In genomic region chr11:114769911-114770310, GRCm38 (mm10) we compare ENCODE assay signal across 28 mouse cellular contexts. TPM values are rescaled to one million over a fixed set of nuclear protein-coding genes. Genes with fewer than 3 reads are reported as not detected.
DNase-seq lines count a peak whose midpoint lies in the region; ATAC-seq and TF ChIP-seq lines count a peak whose summit lies in the region.
"Had no signal": no experiment of that assay in that cellular context is flagged by ENCODE, and none has a peak within 500 bp of the region (broad histone marks: within the 10 kb centered on the region; RNA-seq: fewer than 3 reads in every experiment).

No protein-coding gene starts in this region.

- H3K4me3 ChIP-seq in lung, embryonic 14.5 days (ENCODE audit: low read depth, low read length), result no peak overlapping the region
- H3K4me3 ChIP-seq in lung, postnatal 0 days (ENCODE audit: low read depth, low read length), result no peak overlapping the region
- no peak overlapping the region for H3K4me3 ChIP-seq in stomach, embryonic 14.5 days (ENCODE audit: low read depth, low read length)
- H3K4me3 ChIP-seq in stomach, postnatal 0 days (ENCODE audit: low read depth, low read length), result no peak overlapping the region
- no peak overlapping the region for H3K4me3 ChIP-seq in hindbrain, embryonic 11.5 days (ENCODE audit: low read depth, low read length)
- H3K4me3 ChIP-seq in midbrain, postnatal 0 days (ENCODE audit: low read depth, low read length), result no peak overlapping the region
- H3K4me3 ChIP-seq: heart, embryonic 12.5 days; liver, embryonic 13.5 days; lung, embryonic 15.5 days; midbrain, embryonic 12.5 days; stomach, embryonic 15.5 days had no signal

- WGBS in lung, embryonic 14.5 days, result 41% methylated on average over 6 of the region's 6 CpGs
- 36% methylated on average over 6 of the region's 6 CpGs for WGBS in lung, postnatal 0 days
- 48% methylated on average over 6 of the region's 6 CpGs for WGBS in stomach, embryonic 14.5 days
- 43% methylated on average over 6 of the region's 6 CpGs for WGBS in stomach, postnatal 0 days
- WGBS in hindbrain, embryonic 11.5 days, result 40% methylated on average over 6 of the region's 6 CpGs
- 41% methylated on average over 6 of the region's 6 CpGs for WGBS in midbrain, postnatal 0 days

- peak; percentile 33; the same call in 1 of the 2 replicates for ATAC-seq in lung, embryonic 14.5 days (ENCODE audit: insufficient read depth)
- no peak for ATAC-seq in lung, postnatal 0 days
- peak; percentile 40; the same call in 1 of the 2 replicates for ATAC-seq in stomach, embryonic 14.5 days (ENCODE audit: insufficient number of reproducible peaks, insufficient read depth, low FRiP score, low read depth)
- ATAC-seq in stomach, postnatal 0 days (ENCODE audit: low FRiP score, low TSS enrichment), result no peak
- ATAC-seq in hindbrain, embryonic 11.5 days (ENCODE audit: low FRiP score), result no peak
- ATAC-seq in midbrain, postnatal 0 days (ENCODE audit: low FRiP score), result 0 out of 2 replicates have a peak, but pooled peaks have one; percentile 23
- ATAC-seq in cerebellum, adult (ENCODE audit: insufficient number of reproducible peaks, low FRiP score, low TSS enrichment), result no peak
- ATAC-seq: inflammation-experienced regulatory T-cells, adult 6 months had no signal

- H3K4me2 ChIP-seq in lung, embryonic 14.5 days, result no peak overlapping the region
- no peak overlapping the region for H3K4me2 ChIP-seq in lung, postnatal 0 days (replicated peaks; ENCODE audit: low read depth, low read length)
- no peak overlapping the region for H3K4me2 ChIP-seq in stomach, embryonic 14.5 days (replicated peaks; ENCODE audit: low read depth, low read length)
- no peak overlapping the region for H3K4me2 ChIP-seq in stomach, postnatal 0 days (replicated peaks; ENCODE audit: low read depth)
- no peak overlapping the region for H3K4me2 ChIP-seq in hindbrain, embryonic 11.5 days (replicated peaks; ENCODE audit: low read depth, low read length)
- H3K4me2 ChIP-seq in midbrain, postnatal 0 days (ENCODE audit: low read depth, low read length, poor library complexity, severe bottlenecking), result no peak overlapping the region
- H3K4me2 ChIP-seq: heart, embryonic 12.5 days; liver, embryonic 13.5 days; lung, embryonic 15.5 days; midbrain, embryonic 12.5 days; stomach, embryonic 15.5 days had no signal

- TF ChIP-seq CTCF in lung, embryonic 14.5 days (IDR thresholded peaks at IDR 0.05; ENCODE audit: low read depth), result no peak
- TF ChIP-seq CTCF in lung, postnatal 0 days (IDR thresholded peaks at IDR 0.05), result no peak
- no peak for TF ChIP-seq CTCF in stomach, postnatal 0 days (IDR thresholded peaks at IDR 0.05; ENCODE audit: low read depth)
- no peak for TF ChIP-seq CTCF in midbrain, postnatal 0 days (IDR thresholded peaks at IDR 0.05)

- DNase-seq in lung, embryonic 14.5 days, result peak; percentile 22
- DNase-seq in lung, postnatal 0 days (ENCODE audit: low spot score), result no peak
- no peak for DNase-seq in stomach, postnatal 0 days (ENCODE audit: low spot score)
- DNase-seq in hindbrain, embryonic 11.5 days (ENCODE audit: low spot score), result no peak
- DNase-seq in midbrain, postnatal 0 days (ENCODE audit: low spot score), result no peak
- no peak for DNase-seq in layer of hippocampus, postnatal 36 days
- DNase-seq: cerebellum, adult 11 months; embryo, embryonic 11 days; kidney, adult 8-10 months; kidney, postnatal 36 days; liver, embryonic 13.5 days; right cerebral cortex, postnatal 25 days had no signal

- H3K27me3 ChIP-seq in lung, embryonic 14.5 days (ENCODE audit: insufficient read depth, low read length), result peaks cover 4% of the 10 kb centered on the region; the same call in 1 of the 2 replicates
- 0 out of 2 replicates have a peak, but pooled peaks cover 3% of the 10 kb centered on the region for H3K27me3 ChIP-seq in lung, postnatal 0 days (replicated peaks; ENCODE audit: insufficient read depth, low read length)
- no peaks in the 10 kb centered on the region for H3K27me3 ChIP-seq in stomach, embryonic 14.5 days (ENCODE audit: control insufficient read depth, insufficient read depth, low read length)
- no peaks in the 10 kb centered on the region for H3K27me3 ChIP-seq in stomach, postnatal 0 days (ENCODE audit: control insufficient read depth, insufficient read depth, low read length)
- H3K27me3 ChIP-seq in hindbrain, embryonic 11.5 days (ENCODE audit: control insufficient read depth, insufficient read depth, low read length), result peaks cover 3% of the 10 kb centered on the region; the same call in 1 of the 2 replicates
- H3K27me3 ChIP-seq in midbrain, postnatal 0 days (ENCODE audit: insufficient read depth, low read length), result peaks cover 6% of the 10 kb centered on the region

- H3K27ac ChIP-seq in lung, embryonic 14.5 days (ENCODE audit: low read depth), result no peak overlapping the region
- no peak overlapping the region for H3K27ac ChIP-seq in lung, postnatal 0 days (ENCODE audit: low read length)
- no peak overlapping the region for H3K27ac ChIP-seq in stomach, embryonic 14.5 days (ENCODE audit: low read length)
- no peak overlapping the region for H3K27ac ChIP-seq in stomach, postnatal 0 days (replicated peaks)
- peak overlapping the region; percentile 7; the same call in 1 of the 2 replicates for H3K27ac ChIP-seq in hindbrain, embryonic 11.5 days (ENCODE audit: low read depth, low read length)
- no peak overlapping the region for H3K27ac ChIP-seq in midbrain, postnatal 0 days (ENCODE audit: low read depth, low read length)
- H3K27ac ChIP-seq: liver, embryonic 13.5 days; lung, embryonic 15.5 days; macrophage; midbrain, embryonic 12.5 days; stomach, embryonic 15.5 days had no signal

- no peaks in the 10 kb centered on the region for H3K9me3 ChIP-seq in lung, embryonic 14.5 days (ENCODE audit: low read depth, low read length)
- H3K9me3 ChIP-seq in lung, postnatal 0 days (ENCODE audit: low read length), result no peaks in the 10 kb centered on the region
- H3K9me3 ChIP-seq in stomach, embryonic 14.5 days (ENCODE audit: control insufficient read depth, low read depth, low read length), result no peaks in the 10 kb centered on the region
- no peaks in the 10 kb centered on the region for H3K9me3 ChIP-seq in stomach, postnatal 0 days (ENCODE audit: control insufficient read depth, low read length)
- H3K9me3 ChIP-seq in hindbrain, embryonic 11.5 days (ENCODE audit: control insufficient read depth, low read length), result no peaks in the 10 kb centered on the region
- H3K9me3 ChIP-seq in midbrain, postnatal 0 days (ENCODE audit: low read length), result no peaks in the 10 kb centered on the region
- H3K9me3 ChIP-seq: heart, embryonic 12.5 days; liver, embryonic 13.5 days; lung, embryonic 15.5 days; midbrain, embryonic 12.5 days; stomach, embryonic 15.5 days had no signal

- TF ChIP-seq EP300 in lung, postnatal 0 days (IDR thresholded peaks at IDR 0.05), result no peak
- no peak for TF ChIP-seq EP300 in stomach, postnatal 0 days (optimal IDR thresholded peaks at IDR 0.05)

- H3K9ac ChIP-seq in lung, embryonic 14.5 days, result no peak overlapping the region
- no peak overlapping the region for H3K9ac ChIP-seq in lung, postnatal 0 days (replicated peaks; ENCODE audit: low read depth)
- H3K9ac ChIP-seq in stomach, embryonic 14.5 days (replicated peaks; ENCODE audit: low read depth, low read length), result no peak overlapping the region
- H3K9ac ChIP-seq in stomach, postnatal 0 days (ENCODE audit: low read length), result no peak overlapping the region
- H3K9ac ChIP-seq in hindbrain, embryonic 11.5 days (ENCODE audit: low read depth, low read length), result no peak overlapping the region
- H3K9ac ChIP-seq in midbrain, postnatal 0 days (replicated peaks; ENCODE audit: low read length, poor library complexity, severe bottlenecking), result no peak overlapping the region
- H3K9ac ChIP-seq: heart, embryonic 12.5 days; liver, embryonic 13.5 days; lung, embryonic 15.5 days; midbrain, embryonic 12.5 days; stomach, embryonic 15.5 days had no signal

- H3K4me1 ChIP-seq in lung, embryonic 14.5 days (ENCODE audit: insufficient read depth), result peaks cover 5% of the 10 kb centered on the region
- H3K4me1 ChIP-seq in lung, postnatal 0 days (ENCODE audit: insufficient read depth, low read depth, low read length), result no peaks in the 10 kb centered on the region
- peaks cover 6% of the 10 kb centered on the region; the same call in 1 of the 2 replicates for H3K4me1 ChIP-seq in stomach, embryonic 14.5 days (ENCODE audit: control insufficient read depth, insufficient read depth, low read length)
- H3K4me1 ChIP-seq in stomach, postnatal 0 days (replicated peaks; ENCODE audit: control insufficient read depth, insufficient read depth), result no peaks in the 10 kb centered on the region
- H3K4me1 ChIP-seq in hindbrain, embryonic 11.5 days (replicated peaks; ENCODE audit: control insufficient read depth, insufficient read depth, low read length), result peaks cover 2% of the 10 kb centered on the region; the same call in 1 of the 2 replicates
- H3K4me1 ChIP-seq in midbrain, postnatal 0 days (ENCODE audit: insufficient read depth, low read length), result no peaks in the 10 kb centered on the region
- H3K4me1 ChIP-seq: heart, embryonic 12.5 days had no signal

- H3K36me3 ChIP-seq in lung, embryonic 14.5 days (ENCODE audit: insufficient read depth), result no peaks in the 10 kb centered on the region
- no peaks in the 10 kb centered on the region for H3K36me3 ChIP-seq in lung, postnatal 0 days (ENCODE audit: insufficient read depth, low read length)
- H3K36me3 ChIP-seq in stomach, embryonic 14.5 days (ENCODE audit: control insufficient read depth, insufficient read depth, low read length), result no peaks in the 10 kb centered on the region
- H3K36me3 ChIP-seq in stomach, postnatal 0 days (ENCODE audit: control insufficient read depth, insufficient read depth, low read length), result no peaks in the 10 kb centered on the region
- H3K36me3 ChIP-seq in hindbrain, embryonic 11.5 days (ENCODE audit: control insufficient read depth, insufficient read depth, low read length), result no peaks in the 10 kb centered on the region
- no peaks in the 10 kb centered on the region for H3K36me3 ChIP-seq in midbrain, postnatal 0 days (ENCODE audit: insufficient read depth, low read length)
- H3K36me3 ChIP-seq: heart, embryonic 12.5 days; liver, embryonic 13.5 days; lung, embryonic 15.5 days; midbrain, embryonic 12.5 days; stomach, embryonic 15.5 days had no signal

RNA-seq across cellular contexts. Expression of gene Kif19a, which starts 4.7 kb away (rescaled TPM):
- 0.29 TPM in 1 of 2 replicates, not detected in the other for polyA plus RNA-seq in lung, embryonic 14.5 days (2014; fragmentation: Nextera tagmentation; extraction: Ambion mirVana)
- polyA plus RNA-seq in lung, postnatal 0 days (2015; fragmentation: Nextera tagmentation; extraction: Ambion mirVana), result 0.54 and 0.74 TPM in 2 replicates
- polyA plus RNA-seq in stomach, embryonic 14.5 days (2014; fragmentation: Nextera tagmentation; extraction: Ambion mirVana), result 0.51 and 0.81 TPM in 2 replicates
- 0.35 and 0.58 TPM in 2 replicates for polyA plus RNA-seq in stomach, postnatal 0 days (2015; fragmentation: Nextera tagmentation; extraction: Ambion mirVana)
- polyA plus RNA-seq in hindbrain, embryonic 11.5 days (2014; fragmentation: Nextera tagmentation; extraction: Ambion mirVana), result 1.8 and 1.9 TPM in 2 replicates
- total RNA-seq in midbrain, postnatal 0 days (2014; rRNA removed), result 5.3 and 7.2 TPM in 2 replicates
- polyA plus RNA-seq in midbrain, postnatal 0 days (2015; fragmentation: Nextera tagmentation; extraction: Ambion mirVana), result 0.85 and 1.3 TPM in 2 replicates
- 1 to 10 TPM; 4.0 to 6.1 TPM for total RNA-seq in layer of hippocampus, postnatal 36 days (2021)
- total RNA-seq: granulocyte monocyte progenitor cell, adult 5-6 weeks had no signal

RNA-seq across cellular contexts. Expression of gene Btbd17, which starts 25.8 kb away (rescaled TPM):
- polyA plus RNA-seq in lung, embryonic 14.5 days (2014; fragmentation: Nextera tagmentation; extraction: Ambion mirVana), result 0.65 and 1.3 TPM in 2 replicates
- polyA plus RNA-seq in lung, postnatal 0 days (2015; fragmentation: Nextera tagmentation; extraction: Ambion mirVana), result 0.15 and 0.20 TPM in 2 replicates
- 0.98 and 1.6 TPM in 2 replicates for polyA plus RNA-seq in stomach, embryonic 14.5 days (2014; fragmentation: Nextera tagmentation; extraction: Ambion mirVana)
- 0.44 and 0.74 TPM in 2 replicates for polyA plus RNA-seq in stomach, postnatal 0 days (2015; fragmentation: Nextera tagmentation; extraction: Ambion mirVana)
- polyA plus RNA-seq in hindbrain, embryonic 11.5 days (2014; fragmentation: Nextera tagmentation; extraction: Ambion mirVana), result 39.2 and 46.2 TPM in 2 replicates
- total RNA-seq in midbrain, postnatal 0 days (2014; rRNA removed), result 46.9 and 68.2 TPM in 2 replicates
- 27.1 and 28.0 TPM in 2 replicates for polyA plus RNA-seq in midbrain, postnatal 0 days (2015; fragmentation: Nextera tagmentation; extraction: Ambion mirVana)
- total RNA-seq in layer of hippocampus, postnatal 36 days (2021), result 10 to 100 TPM; 24.1 to 24.6 TPM
- total RNA-seq: adrenal gland, adult 18-20 months; gastrocnemius, adult 8-10 months; heart, postnatal 25 days had no signal
- polyA plus RNA-seq: inflammation-experienced regulatory T-cells, adult 6 months; macrophage; thymus, postnatal 0 days had no signal

RNA-seq across cellular contexts. Expression of gene Gpr142, which starts 28.8 kb away (rescaled TPM):
- 0.28 TPM in 1 of 2 replicates, not detected in the other for polyA plus RNA-seq in lung, embryonic 14.5 days (2014; fragmentation: Nextera tagmentation; extraction: Ambion mirVana)
- not detected in 2 replicates for polyA plus RNA-seq in lung, postnatal 0 days (2015; fragmentation: Nextera tagmentation; extraction: Ambion mirVana)
- 0.23 and 0.39 TPM in 2 replicates for polyA plus RNA-seq in stomach, embryonic 14.5 days (2014; fragmentation: Nextera tagmentation; extraction: Ambion mirVana)
- 0.08 TPM in 1 of 2 replicates, not detected in the other for polyA plus RNA-seq in stomach, postnatal 0 days (2015; fragmentation: Nextera tagmentation; extraction: Ambion mirVana)
- polyA plus RNA-seq in hindbrain, embryonic 11.5 days (2014; fragmentation: Nextera tagmentation; extraction: Ambion mirVana), result 0.20 and 0.45 TPM in 2 replicates
- total RNA-seq in midbrain, postnatal 0 days (2014; rRNA removed), result not detected in 2 replicates
- polyA plus RNA-seq in midbrain, postnatal 0 days (2015; fragmentation: Nextera tagmentation; extraction: Ambion mirVana), result not detected in 2 replicates
- not detected for total RNA-seq in layer of hippocampus, postnatal 36 days (2021)
- total RNA-seq: adrenal gland, adult 18-20 months; gastrocnemius, adult 8-10 months; granulocyte monocyte progenitor cell, adult 5-6 weeks; heart, postnatal 25 days; left cerebral cortex, adult 8-10 months had no signal
- polyA plus RNA-seq: heart, embryonic 12.5 days; inflammation-experienced regulatory T-cells, adult 6 months; liver, embryonic 13.5 days; lung, embryonic 15.5 days; macrophage; midbrain, embryonic 12.5 days; spleen, adult 2 months; thymus, postnatal 0 days; urinary bladder, adult 2 months had no signal

RNA-seq across cellular contexts. Expression of gene Dnaic2, which starts 42.7 kb away (rescaled TPM):
- polyA plus RNA-seq in lung, embryonic 14.5 days (2014; fragmentation: Nextera tagmentation; extraction: Ambion mirVana), result 0.16 and 0.85 TPM in 2 replicates
- polyA plus RNA-seq in lung, postnatal 0 days (2015; fragmentation: Nextera tagmentation; extraction: Ambion mirVana), result 6.4 and 7.3 TPM in 2 replicates
- 0.25 and 0.38 TPM in 2 replicates for polyA plus RNA-seq in stomach, embryonic 14.5 days (2014; fragmentation: Nextera tagmentation; extraction: Ambion mirVana)
- 0.35 and 0.36 TPM in 2 replicates for polyA plus RNA-seq in stomach, postnatal 0 days (2015; fragmentation: Nextera tagmentation; extraction: Ambion mirVana)
- polyA plus RNA-seq in hindbrain, embryonic 11.5 days (2014; fragmentation: Nextera tagmentation; extraction: Ambion mirVana), result 4.6 and 4.8 TPM in 2 replicates
- 3.8 and 4.4 TPM in 2 replicates for total RNA-seq in midbrain, postnatal 0 days (2014; rRNA removed)
- 2.0 and 3.2 TPM in 2 replicates for polyA plus RNA-seq in midbrain, postnatal 0 days (2015; fragmentation: Nextera tagmentation; extraction: Ambion mirVana)
- 1 to 10 TPM in 1 of 2 experiments, under 1 TPM in 1; 0.99 to 1.9 TPM for total RNA-seq in layer of hippocampus, postnatal 36 days (2021)
- total RNA-seq: gastrocnemius, adult 8-10 months; granulocyte monocyte progenitor cell, adult 5-6 weeks had no signal
- polyA plus RNA-seq: inflammation-experienced regulatory T-cells, adult 6 months; liver, embryonic 13.5 days; macrophage had no signal

Comparison
In these comparisons a context has a peak if more than half of its experiments do, and no peak if none do; other contexts are left out.
1. ATAC-seq: peak in lung, embryonic 14.5 days (single experiment), stomach, embryonic 14.5 days (single experiment) and midbrain, postnatal 0 days (single experiment); none in lung, postnatal 0 days (single experiment), stomach, postnatal 0 days (single experiment), hindbrain, embryonic 11.5 days (single experiment) and cerebellum, adult (single experiment).
2. RNA of gene Btbd17, which starts 25.8 kb away (polyA plus RNA-seq): 39.2 to 46.2 TPM in hindbrain, embryonic 11.5 days and 27.1 to 28.0 TPM in midbrain, postnatal 0 days; 0.65 to 1.3 TPM in lung, embryonic 14.5 days, 0.98 to 1.6 TPM in stomach, embryonic 14.5 days, 0.44 to 0.74 TPM in stomach, postnatal 0 days and 0.15 to 0.20 TPM in lung, postnatal 0 days; every median in the first group is over 10 times any median in the second.